Mouse (Mus musculus) gastrocnemius, postnatal 25 days (tissue): ENCODE measurements around the gene Sv2a. TPM values are rescaled to one million over a fixed set of nuclear protein-coding genes. Genes with fewer than 3 reads are reported as not detected.
A peak's percentile ranks its signal among the peaks of the same experiment; 100 is the strongest.

Experiments used
- DNase-seq: peaks from one replicate; pipeline ENCODE4 v3.0.0; 2022
- total RNA-seq, 2 experiments: library from RNA; stranded (reverse); gene quantifications; 1 replicate in 1 of 2; 2 replicates in 1 of 2; pipeline ENCODE4 v1.2.3; 2021

Gene Sv2a
- total RNA-seq, 2 experiments from 2014 or later: 0.92 to 1.3 TPM

DNA sequence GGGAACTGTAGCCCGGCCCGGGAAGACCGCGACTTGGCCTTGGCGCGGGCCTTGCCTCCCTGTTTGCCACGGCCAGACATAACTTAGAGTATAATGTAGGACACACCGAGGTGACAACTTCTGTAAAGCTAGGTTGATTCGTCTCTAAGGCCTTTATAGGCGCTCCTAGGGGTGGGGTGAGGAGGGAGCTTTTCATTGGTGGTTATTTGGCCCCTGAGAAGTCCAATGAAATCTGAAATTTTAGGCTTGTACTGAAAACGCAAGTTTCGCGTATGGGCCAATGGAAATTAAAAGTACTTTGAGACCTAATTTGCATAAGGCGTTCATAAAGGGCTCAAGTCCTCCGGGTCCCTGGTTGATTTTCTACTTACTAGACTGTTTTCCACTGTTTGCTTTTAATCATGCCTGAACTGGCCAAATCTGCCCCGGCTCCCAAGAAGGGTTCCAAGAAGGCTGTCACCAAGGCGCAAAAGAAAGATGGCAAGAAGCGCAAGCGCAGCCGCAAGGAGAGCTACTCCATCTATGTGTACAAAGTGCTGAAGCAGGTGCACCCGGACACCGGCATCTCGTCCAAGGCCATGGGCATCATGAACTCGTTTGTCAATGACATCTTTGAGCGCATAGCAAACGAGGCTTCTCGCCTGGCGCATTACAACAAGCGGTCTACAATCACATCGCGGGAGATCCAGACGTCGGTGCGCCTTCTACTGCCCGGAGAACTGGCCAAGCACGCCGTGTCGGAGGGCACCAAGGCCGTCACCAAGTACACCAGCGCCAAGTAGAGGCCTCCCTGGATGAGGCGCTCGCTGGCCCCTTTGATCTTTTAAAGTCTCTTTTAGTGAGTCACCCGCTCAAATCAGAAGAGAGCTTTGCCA lies 40.1 kb downstream of the Sv2a start, which contains the start of the genes Hist2h2ac and Hist2h2be:
TSS of gene Hist2h2ac (minus strand) at position 116 of the 875 bp plus-strand sequence.
TSS of gene Hist2h2be (plus strand) at position 355 of the 875 bp plus-strand sequence.
- DNase-seq: peak; percentile 81

DNA sequence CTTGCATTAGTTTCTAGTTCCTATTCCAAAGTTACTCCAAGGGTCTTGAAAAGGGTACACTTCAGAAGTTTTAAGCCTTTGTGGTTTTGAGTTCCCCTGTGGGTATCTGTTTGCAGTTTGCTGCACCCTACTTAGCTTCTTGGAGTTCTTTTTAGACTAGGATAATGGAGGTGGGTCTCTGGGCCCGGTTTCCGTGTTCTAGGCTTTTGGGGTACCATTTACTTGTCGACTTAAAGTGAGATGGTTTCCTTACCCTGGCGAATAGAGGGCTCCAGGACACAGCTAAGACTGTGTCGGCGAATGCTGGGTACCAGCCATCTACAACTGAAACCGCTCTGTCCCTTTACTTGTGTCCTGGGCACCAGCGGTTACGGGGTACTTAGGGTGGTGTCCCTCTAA lies 40.7 kb downstream of the Sv2a start:
- DNase-seq: no peak

DNA sequence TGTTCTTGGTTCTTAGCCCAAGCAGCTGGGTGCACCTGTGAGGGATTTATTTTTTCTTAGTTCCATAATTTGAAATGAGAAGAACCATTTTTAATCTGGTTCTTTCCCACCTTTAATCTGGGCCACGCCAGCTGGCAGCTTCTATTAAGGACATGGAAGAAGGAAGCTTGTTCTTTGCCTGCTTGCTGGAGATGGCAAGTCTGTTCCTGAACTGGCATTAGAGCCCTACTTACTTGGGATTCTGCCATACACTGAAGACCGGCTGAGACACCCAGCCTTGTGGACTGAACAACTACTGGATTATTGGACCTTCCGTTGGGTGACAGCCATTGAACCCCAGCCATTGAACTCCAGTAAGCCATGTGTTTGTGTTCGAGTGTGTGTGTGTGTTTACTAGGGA lies 41.8 kb downstream of the Sv2a start:
- no peak for DNase-seq

DNA sequence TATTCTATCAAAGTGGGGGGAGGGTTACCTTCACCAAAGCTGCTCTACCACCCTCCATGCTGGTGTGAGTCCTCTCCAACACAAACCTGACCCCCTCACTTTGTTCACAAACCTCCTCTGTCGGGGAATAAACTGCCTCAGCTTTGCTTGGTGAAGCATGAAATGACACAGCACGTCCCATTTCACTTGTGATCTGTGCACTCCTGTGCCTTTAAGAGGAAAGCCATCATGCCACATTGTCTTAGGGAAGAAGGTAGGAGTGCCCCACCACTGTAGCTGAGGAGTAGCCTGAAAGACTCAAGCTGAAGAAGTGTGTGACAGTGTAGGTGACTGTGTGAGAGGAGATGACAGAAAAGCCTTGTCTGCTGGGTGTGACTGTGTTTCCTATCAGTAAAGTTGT lies 44.5 kb downstream of the Sv2a start:
- no peak for DNase-seq

DNA sequence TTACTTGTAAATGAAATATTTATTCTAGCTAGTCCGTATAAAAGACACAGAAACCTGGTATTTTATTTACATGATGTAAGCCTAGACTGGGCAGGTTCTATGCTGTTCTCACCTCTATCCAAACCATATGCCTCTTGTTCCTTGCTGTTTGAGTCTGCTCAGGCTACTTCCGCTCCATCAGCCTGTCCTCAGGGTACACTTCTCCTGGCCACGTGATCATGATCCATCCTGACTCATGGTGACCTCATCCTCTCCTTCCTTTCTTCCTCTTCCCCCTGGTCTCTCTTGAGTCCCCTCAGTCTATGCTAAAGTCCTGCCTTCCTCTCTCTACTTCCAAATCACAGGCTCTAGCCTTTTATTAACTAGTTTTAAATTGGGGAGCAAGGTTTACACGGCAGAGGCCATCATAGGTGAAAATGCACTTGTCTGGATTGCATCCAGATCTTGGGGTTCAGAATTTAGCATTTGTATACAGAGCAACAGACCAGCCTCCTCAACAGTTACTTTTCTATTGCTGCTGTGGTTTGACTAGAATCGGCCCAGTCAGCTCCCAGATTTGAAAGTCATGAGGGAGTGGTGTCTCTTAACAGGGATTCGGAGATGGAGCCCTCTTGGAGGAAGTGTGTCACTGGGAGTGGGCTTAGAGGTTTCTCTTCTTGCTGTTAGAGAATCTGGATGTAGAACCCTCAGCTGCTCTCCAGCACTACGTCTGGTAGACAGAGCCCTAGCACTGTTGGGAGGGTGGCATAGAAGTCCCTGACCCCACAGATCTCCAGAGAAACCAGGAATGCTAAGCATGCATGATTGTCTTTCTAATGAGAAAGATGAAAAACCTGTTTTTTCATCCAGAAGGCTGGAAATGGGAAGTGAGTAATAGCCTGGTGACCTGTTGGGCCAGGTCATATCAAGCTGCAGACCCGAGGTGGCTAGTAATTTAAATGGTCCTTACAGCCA lies 46.0 kb downstream of the Sv2a start:
- peak; percentile 34 for DNase-seq

DNA sequence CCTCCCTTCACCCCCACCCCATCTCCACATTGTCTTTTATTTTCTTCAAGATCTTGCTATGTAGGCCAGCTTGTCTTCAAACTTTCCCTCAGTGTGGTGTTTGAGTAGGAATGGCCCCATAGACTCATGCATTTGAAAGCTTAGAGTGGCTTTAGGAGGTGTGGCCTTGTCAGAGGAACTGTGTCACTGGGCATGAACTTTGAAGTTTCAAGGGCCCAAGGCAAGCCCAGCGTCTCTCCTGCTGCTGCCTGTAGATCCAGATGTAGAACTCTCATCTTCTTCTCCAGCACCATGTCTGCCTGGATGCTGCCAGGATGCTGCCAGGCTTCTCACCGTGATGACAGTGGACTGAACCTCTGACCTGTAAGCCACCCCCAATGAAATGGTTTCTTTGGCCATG lies 47.9 kb downstream of the Sv2a start:
- DNase-seq: no peak

DNA sequence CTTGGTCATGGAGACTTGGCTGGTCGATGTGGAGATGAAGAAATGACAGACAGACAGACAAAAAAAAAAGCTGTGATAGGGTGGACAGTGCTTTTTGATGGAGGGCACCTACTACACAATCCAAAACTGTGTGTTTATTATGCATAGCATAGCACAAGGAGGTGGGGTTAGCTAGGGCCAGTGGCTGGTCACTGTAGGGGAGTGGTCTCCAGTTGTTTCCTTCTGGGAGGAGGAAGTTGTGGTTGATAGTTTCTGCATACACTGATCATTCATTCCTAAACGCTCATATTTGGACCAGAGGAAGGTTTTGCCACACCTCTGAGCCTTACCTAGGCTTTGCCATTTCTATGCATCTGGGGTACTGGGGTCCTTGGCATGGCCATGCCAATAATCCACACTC lies 49.5 kb downstream of the Sv2a start:
- DNase-seq: no peak

DNA sequence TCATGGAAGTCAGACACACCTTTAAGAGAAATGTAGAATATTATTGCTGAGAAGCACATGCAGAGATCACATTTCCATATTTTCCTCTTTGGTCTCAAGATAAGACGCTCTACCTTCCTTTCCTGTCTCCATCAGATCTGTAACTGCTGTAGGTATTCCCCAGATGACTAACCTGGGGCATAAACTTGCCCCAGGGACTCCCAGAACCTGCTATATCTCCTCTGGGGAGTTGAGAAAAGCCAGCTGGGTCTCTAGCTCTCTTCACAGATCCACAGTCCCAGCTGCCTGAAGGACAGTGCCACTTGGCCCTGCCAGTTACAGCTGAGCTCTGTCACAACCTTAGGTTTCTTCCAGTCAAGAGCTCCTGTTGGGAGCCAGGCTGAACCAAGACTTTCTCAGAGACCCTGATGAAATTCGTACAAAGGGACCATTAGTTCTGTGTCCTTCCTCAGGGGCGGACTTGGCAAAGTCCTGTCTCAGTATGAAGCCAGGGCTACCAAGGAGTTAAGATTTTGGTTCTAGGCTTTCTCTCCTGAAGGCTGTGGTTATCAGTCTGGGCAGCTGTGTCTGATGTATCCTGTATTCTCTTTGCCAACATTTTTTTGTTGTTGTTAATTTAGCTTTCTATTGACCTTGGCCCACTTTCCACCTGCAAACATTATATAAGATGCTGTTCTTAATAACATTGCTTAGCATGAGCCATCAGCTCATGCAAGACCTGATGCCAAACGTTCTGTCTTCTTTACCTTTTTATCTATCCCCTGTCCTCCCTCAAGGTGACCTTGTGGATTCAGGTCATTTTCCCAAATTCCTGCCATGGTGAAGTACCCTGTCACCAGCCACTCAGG lies 50.2 kb downstream of the Sv2a start:
- DNase-seq: no peak

DNA sequence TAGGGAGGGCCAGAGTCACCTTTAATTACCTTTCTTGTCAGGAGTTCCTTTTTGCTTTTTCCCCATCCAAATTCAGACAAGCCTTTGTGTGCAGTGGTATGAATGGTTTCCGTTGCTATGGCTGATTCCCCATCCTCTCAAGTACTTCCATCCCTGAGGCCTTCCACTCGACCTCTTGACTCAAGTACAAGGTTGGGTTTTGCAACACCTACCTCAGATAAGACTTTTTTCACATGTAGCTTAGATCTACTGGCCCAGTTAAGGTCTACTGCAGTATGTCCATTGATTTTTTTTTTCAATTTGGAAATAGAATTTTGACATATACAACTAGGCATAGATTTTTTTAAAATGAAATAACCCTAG lies 50.8 kb downstream of the Sv2a start:
- no peak for DNase-seq

DNA sequence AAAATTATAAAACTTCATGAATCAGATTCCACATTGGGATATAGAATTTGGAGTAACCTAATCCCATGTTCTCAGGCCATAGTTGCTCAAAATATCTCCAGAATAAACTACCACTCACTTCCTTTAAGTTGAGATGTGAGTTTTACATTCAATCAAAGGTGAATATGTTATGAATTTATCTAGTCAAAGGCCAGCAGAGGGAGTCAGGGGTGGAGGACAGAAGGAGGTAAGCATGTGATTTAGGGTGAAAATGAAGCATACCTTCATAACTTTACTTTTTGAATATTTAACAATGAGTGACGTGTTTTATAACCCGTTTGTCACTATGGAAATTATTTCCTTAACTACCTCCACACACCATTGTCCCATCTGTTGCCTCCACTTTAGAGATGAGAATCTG lies 54.0 kb downstream of the Sv2a start:
- DNase-seq: no peak

DNA sequence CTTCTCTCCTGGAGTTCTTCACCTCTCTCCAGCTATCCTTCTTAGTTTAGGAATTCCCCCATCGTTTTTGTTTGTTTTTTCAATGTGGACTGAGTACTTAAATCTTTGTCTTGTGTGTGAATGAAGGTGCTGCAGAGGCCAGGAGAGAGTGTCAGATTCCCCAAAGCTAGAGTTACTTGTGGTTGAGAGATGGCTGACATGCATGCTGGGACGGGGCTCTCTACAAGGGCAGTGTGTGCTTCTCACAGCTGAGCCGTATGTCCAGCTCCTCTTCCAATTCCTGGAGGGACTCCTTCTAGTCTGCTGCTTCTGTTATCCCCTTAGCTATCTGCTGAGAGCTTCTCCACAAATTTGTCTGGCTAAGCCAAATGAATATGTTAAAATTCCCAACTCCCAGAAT lies 54.9 kb downstream of the Sv2a start:
- no peak for DNase-seq

DNA sequence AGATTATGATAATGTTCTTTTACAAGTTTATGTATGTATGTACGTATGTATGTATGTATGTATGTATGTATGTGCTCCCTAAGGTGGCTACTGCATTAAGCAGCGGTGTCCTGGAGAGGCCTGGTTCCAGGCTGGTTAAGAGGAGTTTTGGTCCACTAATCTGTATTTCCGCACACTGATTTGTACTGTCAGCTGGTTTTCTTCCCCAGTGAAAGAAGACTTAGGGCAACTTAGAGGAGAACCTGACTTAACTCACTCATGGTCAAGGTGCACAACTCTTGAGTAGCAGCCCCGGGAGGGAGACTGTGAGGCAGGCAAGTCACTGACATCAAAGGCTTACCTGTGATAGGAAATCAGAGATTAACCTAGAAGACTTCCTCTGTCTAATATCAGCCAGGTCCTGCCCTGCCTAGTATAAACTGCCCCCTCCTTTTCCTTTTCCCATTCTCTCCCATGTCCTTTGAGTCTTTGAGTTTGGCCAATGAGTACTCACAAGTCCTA lies 55.9 kb downstream of the Sv2a start:
- DNase-seq: no peak

DNA sequence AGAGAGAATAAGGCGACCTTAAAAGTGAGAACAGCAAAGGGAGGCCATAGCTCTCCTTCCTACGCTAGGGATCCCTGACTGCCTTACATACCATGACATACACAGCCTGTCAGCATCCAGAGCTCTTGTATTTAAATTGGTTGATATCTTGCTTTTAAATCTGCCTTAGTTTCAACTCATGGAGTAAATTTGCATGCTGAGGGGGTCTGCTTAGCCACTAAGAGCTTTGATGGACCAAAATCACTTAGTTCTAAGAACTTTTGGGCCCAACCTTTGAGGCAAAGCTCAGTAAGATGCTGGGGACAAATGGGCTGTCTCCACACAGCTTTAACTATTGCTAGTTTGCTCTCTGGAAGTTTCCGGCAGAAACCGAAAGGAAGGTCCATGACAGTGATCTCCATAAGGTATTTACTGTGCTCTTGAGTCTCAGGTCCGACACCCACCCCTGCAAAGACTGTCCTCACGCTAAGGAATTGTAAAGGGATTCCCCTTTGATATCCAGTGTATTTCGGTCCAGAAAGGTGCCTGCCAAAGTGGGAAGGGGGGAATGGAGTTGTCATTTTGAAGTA lies 56.5 kb downstream of the Sv2a start:
- no peak for DNase-seq

DNA sequence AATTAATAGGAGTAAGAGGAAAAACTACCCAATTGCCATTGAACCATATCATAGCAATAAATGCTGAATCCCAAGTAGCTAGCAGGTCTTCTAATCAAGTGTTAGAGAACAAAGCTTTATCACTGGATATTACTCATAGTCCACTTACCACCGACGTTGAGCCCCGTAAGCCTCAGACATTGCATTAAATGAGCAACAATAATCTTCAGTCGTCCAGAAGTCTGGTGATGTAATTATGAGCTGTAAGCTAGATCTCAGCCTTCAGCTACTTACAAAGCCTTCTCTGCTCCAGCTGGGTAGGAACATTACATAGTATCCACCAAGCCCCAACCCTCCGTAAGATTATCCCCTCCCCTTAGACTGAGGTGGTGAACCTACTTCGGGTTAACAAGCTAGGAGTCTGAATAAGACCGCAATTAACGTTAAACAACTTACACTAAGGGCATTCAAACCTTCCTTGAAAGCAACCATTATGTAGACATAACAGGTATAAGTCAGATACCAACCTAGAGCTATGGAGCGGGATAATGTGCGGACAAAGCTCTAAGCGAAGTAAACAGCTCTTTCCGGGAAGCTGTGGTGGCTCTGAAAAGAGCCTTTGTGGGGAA lies 57.1 kb downstream of the Sv2a start:
- DNase-seq: no peak

DNA sequence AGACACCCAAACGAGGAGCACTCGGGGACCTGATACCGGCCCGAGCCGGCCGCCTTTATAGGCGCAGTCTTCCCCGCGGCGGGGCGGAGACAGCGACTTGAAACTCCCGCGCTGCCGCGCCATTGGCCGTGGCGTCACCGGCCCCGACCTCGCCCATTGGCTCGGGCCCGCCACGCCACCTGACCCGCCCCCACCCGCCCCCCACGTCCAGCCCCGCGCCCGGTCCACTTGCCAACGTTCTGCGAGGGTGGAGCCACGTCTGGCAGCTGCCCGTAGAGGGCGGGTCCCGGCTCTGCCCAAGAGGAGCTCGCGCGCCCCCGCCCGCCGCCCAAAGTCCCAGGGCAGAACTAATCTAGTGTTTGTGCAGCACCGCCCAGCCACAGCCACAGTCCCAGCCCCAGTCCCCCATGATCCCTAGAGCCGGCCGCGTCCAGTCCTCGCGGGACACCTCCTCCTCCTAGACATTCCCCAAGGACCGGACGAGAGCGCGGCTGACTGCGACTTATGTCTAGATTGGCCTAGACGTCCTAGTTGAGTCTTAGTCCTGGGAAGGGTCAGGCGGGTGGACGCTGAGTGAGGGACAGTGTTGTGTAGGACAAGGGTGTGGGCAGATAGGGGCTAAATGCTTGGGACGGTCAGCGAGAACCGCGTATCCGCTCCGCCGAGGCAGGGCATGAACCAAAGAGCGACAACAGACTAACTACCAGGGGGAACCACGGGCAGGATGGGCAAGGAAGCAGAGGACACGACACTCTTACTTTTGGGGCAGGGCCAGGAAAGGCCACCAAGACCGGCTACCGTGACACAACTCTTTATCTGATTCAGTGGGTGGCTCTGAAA lies 58.2 kb downstream of the Sv2a start, which contains the start of gene Hist2h3c2:
TSS of gene Hist2h3c2 (minus strand) at position 174 of the 840 bp plus-strand sequence.
- DNase-seq: peak; percentile 85

DNA sequence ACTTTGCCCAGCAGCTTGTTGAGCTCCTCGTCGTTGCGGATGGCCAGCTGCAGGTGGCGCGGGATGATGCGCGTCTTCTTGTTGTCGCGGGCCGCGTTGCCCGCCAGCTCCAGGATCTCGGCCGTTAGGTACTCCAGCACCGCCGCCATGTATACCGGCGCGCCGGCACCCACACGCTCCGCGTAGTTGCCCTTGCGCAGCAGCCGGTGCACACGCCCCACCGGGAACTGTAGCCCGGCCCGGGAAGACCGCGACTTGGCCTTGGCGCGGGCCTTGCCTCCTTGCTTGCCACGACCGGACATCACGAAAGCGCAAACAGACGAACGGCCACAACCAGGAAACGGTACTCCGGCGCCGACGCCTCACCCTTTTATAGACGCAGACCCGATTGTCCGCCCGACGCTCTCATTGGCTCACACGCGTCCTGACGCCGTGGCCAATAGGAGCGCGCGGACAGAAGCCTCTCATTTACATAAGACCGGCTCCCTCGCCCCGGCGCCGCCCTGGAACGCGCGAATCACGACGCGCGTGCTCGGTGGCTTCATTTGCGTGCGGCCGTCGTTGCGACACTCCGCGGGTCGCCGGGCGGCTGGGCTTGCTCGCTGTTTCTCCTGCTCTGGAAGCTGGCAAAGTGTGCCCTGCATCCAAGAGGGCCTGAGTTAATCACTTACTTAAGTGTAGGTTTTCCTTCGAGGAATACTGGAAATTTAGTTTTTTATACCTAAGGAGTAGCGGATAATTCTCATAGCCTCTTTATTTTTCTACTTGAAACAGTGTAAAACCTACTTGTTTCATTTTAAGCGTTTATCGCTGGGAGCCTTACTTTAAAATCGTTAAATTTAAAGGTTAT lies 59.2 kb downstream of the Sv2a start, which contains the start of gene Hist2h2aa2:
TSS of gene Hist2h2aa2 (minus strand) at position 328 of the 850 bp plus-strand sequence.
- DNase-seq: peak; percentile 94

DNA sequence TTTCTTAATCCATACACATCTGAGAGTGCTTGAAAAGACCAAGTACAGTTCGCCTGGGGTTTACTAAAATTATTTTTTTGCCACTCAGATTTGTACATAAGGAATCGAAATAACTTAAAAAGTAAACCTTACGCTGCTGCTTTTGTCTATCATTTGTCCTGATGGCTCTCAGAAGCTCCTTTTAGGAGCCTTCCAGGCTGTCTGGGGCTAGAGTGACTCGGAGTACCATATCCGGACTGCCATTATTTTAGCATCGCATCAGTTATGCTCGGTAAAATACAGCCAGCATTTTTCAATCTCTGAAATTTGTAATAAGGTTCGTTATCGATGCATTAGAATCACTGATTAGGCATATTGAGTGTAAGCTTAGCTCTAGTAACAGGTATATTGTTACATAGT lies 59.8 kb downstream of the Sv2a start:
- DNase-seq: no peak

DNA sequence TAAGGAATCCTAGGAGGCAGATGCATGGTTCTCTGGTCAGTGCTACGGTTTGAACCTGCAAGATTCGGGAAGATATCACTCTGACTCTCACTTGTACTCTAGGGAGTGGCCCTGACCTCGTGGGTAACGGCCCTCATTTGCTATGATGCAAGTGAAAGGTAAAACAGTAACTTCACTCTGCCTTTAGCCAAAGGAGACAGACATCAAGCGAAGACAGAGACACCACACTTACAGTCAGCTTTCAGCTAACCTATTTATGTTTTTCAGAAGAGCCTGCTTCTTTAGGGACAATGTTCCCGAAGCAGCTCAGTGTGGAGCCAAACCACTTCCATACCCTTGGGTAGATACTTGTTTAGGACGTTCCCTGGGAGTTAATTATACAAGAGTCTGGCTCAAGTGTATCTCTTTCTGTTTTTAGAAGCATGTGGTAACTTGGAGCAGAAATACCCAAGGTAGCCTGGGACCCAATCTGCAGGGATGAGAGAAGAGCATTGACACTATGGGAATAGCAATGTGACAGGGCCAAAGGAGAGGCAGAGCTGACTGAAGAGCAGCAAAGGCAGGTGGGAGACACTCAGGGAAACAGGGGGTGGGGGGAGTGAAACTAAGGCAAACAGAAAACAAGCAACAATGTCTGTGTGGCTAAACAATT lies 63.1 kb downstream of the Sv2a start:
- no peak for DNase-seq
